Mouse (Mus musculus): ENCODE results near the gene Msl1.

DNA sequence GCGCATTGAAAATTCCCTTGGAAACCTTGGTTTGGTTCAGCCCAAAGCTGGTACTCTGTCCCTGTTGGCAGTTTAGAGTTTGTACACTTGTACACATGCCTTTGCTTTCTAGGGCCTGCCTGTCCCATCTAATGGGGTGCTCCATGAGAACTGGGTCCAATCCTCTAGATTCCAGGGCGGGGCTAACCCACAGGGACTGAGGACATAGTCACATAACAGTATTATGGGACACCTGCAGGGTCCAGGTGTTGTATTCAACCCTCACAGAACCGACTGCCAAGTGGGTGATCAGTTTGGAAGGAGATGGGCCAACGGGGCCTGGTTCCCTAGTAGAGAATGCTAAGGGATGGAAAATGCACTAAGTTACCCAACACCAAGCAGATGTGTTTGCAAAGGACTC is 33.4 kb upstream of the Msl1 start:
- no peak for TF ChIP-seq CTCF (IDR thresholded peaks at IDR 0.05; ENCODE audit: insufficient read depth, low read depth, low read length)
- no peak for TF ChIP-seq POLR2A (IDR thresholded peaks at IDR 0.05; ENCODE audit: insufficient read depth, low read depth, low read length)

Measured in olfactory bulb, adult 2 months (tissue).